Mouse (Mus musculus): ENCODE measurements around the gene Serpina3n.
"Not testable (repeated sequence)": the region's sequence is repeated elsewhere in the genome, so short reads cannot be mapped to it uniquely, and the experiment has no call there.

Gene Serpina3n

GRCm38 (mm10) chr12:104433951-104434735 lies 27.6 kb downstream of the Serpina3n start:
- DNase-seq: no peak

- peak; percentile 95 to 96 for DNase-seq
Measured at GRCm38 (mm10) chr12:104440087-104440760, 33.7 kb downstream of the Serpina3n start.

GRCm38 (mm10) chr12:104443716-104444115 lies 37.2 kb downstream of the Serpina3n start:
- peak in 1 of 2 experiments; percentile 25 for DNase-seq

- not testable (repeated sequence) for DNase-seq
Measured at GRCm38 (mm10) chr12:104447056-104447455, 40.5 kb downstream of the Serpina3n start.

- DNase-seq: peak; percentile 62 to 80
Measured at GRCm38 (mm10) chr12:104448099-104448498, 41.6 kb downstream of the Serpina3n start.

GRCm38 (mm10) chr12:104450257-104450656 lies 43.7 kb downstream of the Serpina3n start:
- DNase-seq: no peak

- no peak for DNase-seq
Measured at GRCm38 (mm10) chr12:104453002-104453401, 46.5 kb downstream of the Serpina3n start.

- DNase-seq: no peak
Measured at GRCm38 (mm10) chr12:104459377-104459776, 52.8 kb downstream of the Serpina3n start.

- DNase-seq: no peak
Measured at GRCm38 (mm10) chr12:104461372-104461771, 54.8 kb downstream of the Serpina3n start.

Data from cerebellum, postnatal 14 days (tissue).